Mouse (Mus musculus) heart, adult 2 months (tissue): ENCODE results near the gene Vwa1. TPM values are rescaled to one million over a fixed set of nuclear protein-coding genes. Genes with fewer than 3 reads are reported as not detected.

ENCODE experiments used
- DNase-seq, 2 experiments: peaks; one replicate each; pipeline ENCODE4 v3.0.0; 2021
- H3K27ac ChIP-seq: fragments of 200-600 bp; 2 replicates; pipeline ENCODE4 v1.8.1; 2022
- H3K27me3 ChIP-seq: fragments of 200-500 bp; 2 replicates; pipeline ENCODE4 v1.6.1; 2012; ENCODE audit warnings: mild to moderate bottlenecking, low read length, inconsistent platforms, mixed read lengths; ENCODE audit not compliant: control insufficient read depth, insufficient read depth
- H3K36me3 ChIP-seq: fragments of 200-500 bp; 2 replicates; pipeline ENCODE4 v1.6.1; 2012; ENCODE audit warnings: low read length, inconsistent platforms; ENCODE audit not compliant: control insufficient read depth, insufficient read depth
- H3K4me1 ChIP-seq: fragments of 200-500 bp; 2 replicates; pipeline ENCODE4 v1.6.1; 2011; ENCODE audit warnings: low read length; ENCODE audit not compliant: control insufficient read depth, insufficient read depth
- H3K4me3 ChIP-seq: fragments of 200-600 bp; 2 replicates; pipeline ENCODE4 v1.8.1; 2022
- H3K79me2 ChIP-seq: fragments of 200-500 bp; replicated peaks from 2 replicates; pipeline ENCODE4 v1.6.1; 2012; ENCODE audit warnings: mild to moderate bottlenecking, inconsistent platforms, low read length, moderate library complexity, mixed read lengths; ENCODE audit not compliant: control insufficient read depth, insufficient read depth
- H3K9ac ChIP-seq: fragments of 200-500 bp; 2 replicates; pipeline ENCODE4 v1.6.1; 2012; ENCODE audit warnings: low read depth, mild to moderate bottlenecking, control low read depth, inconsistent platforms, low read length, mixed read lengths
- CTCF ChIP-seq: fragments of 200-600 bp; IDR thresholded peaks from 2 replicates; pipeline ENCODE4 v1.8.1; 2022; ENCODE audit warnings: antibody characterized with exemption, mild to moderate bottlenecking, moderate library complexity
- EP300 ChIP-seq: fragments of 200-500 bp; IDR thresholded peaks from 2 replicates; pipeline ENCODE4 v1.6.1; 2011; ENCODE audit warnings: low read depth, low read length, control low read depth; ENCODE audit not compliant: insufficient read depth
- WGBS: fragments of 180-500 bp; shearing (Covaris S2); methylation state at CpG from one replicate; pipeline ENCODE4 v1.1.7; 2018; 5-methylcytosine and 5-hydroxymethylcytosine counted together
- intact Hi-C: fragments of 180-260 bp; cut with DNase I; formaldehyde crosslinking; loops from one replicate; pipeline ENCODE4 v1.15.1; 2025
- microRNA-seq, 2 experiments: library from miRNA; unstranded; fragments of <30 nt; microRNA quantifications; one replicate each; pipeline ENCODE4 v1.2.0; 2021
- polyA plus RNA-seq: library from polyadenylated mRNA; depleted of rRNA; stranded (reverse); fragments of >200 nt; gene quantifications from 2 replicates; pipeline ENCODE4 v1.2.3, GENCODE M21; 2012; rRNA removed
- total RNA-seq, 2 experiments: library from RNA; stranded (reverse); gene quantifications; 2 replicates each; pipeline ENCODE4 v1.2.3; 2021

The Vwa1 gene
- total and polyA plus RNA-seq, 3 experiments = 6.4 to 14.4 (median 9.8) TPM

DNA sequence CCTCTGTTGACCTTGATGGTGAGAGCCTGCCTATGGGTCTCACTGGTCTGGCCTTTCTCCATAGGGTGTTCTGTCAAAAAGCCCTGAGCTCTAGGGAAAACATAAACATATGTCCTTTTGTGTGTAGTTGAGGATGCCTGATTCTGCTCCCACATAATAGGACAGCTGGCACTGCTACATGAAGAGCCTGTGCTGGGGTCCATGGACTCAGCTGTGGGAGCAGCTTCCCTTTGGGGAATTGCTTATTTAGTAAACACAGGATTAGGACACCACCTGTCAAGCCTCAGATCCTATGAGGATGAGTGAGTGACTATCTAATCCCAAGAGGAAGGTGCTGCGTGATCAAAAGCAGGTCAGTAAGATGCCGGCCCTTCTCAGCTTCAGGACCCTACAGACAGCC is 46.5 kb downstream of the Vwa1 start:
- no peaks in the 10 kb centered on the region for H3K36me3 ChIP-seq
- 94% methylated on average over 2 of the region's 2 CpGs for WGBS
- H3K4me1 ChIP-seq = no peaks in the 10 kb centered on the region
- no peak for TF ChIP-seq CTCF
- no peak overlapping the region for H3K4me3 ChIP-seq
- intact Hi-C loops = no loop called here
- no peaks in the 10 kb centered on the region for H3K79me2 ChIP-seq
- DNase-seq = no peak
- no peak overlapping the region for H3K27ac ChIP-seq
- H3K27me3 ChIP-seq = no peaks in the 10 kb centered on the region
- no peak overlapping the region for H3K9ac ChIP-seq

DNA sequence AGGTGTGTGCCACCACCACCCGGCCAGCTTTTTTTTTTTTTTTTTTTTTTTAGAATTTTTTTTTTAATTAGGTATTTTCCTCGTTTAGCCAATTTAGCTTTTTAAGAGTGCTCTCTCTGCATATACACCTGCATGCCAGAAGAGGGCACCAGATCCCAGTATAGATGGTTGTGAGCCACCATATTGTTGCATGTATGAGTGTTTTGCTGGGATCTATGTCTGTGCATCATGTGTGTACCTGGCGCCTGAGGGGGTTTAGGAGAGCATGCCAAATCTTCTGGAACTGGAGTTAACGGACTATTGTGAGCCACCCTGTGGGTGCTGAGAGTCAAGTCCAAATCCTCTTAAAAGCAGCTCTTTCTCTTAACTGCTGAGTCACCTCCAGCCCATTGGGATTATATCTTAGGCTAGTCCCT is 52.8 kb downstream of the Vwa1 start:
- H3K4me1 ChIP-seq = no peaks in the 10 kb centered on the region
- intact Hi-C loops = loop anchor here (1.0 kb wide), 1 partner anchor 48 kb away; no protein-coding TSS in a partner anchor
- 52% methylated on average over 4 of the region's 4 CpGs for whole genome bisulfite sequencing
- no peak for TF ChIP-seq EP300
- TF ChIP-seq CTCF = peak; percentile 74
- H3K4me3 ChIP-seq = no peak overlapping the region
- H3K79me2 ChIP-seq = no peaks in the 10 kb centered on the region
- H3K9ac ChIP-seq = no peak overlapping the region
- H3K27ac ChIP-seq = no peak overlapping the region
- H3K36me3 ChIP-seq = 0 out of 2 replicates have a peak, but pooled peaks cover 2% of the 10 kb centered on the region
- peak; percentile 32 to 36 for DNase-seq
- H3K27me3 ChIP-seq = no peaks in the 10 kb centered on the region

Small RNA genes within 50 kb of the gene (microRNA-seq; reads per million reads assigned to microRNA genes)
- gene Gm27743 = 0 reads per million in 2 experiments

Other genes starting within 250 kb of the Vwa1 start
- 10 to 100 TPM; 28.4 to 33.2 TPM for gene Nadk, start 212.3 kb downstream of the Vwa1 start, total RNA-seq
- gene Nadk, start 212.3 kb downstream of the Vwa1 start, polyA plus RNA-seq = 42.0 and 49.5 TPM in 2 replicates
- 1 to 10 TPM; 6.3 to 8.2 TPM for gene Slc35e2, start 173.3 kb downstream of the Vwa1 start, total RNA-seq
- 4.1 and 7.2 TPM in 2 replicates for gene Slc35e2, start 173.3 kb downstream of the Vwa1 start, polyA plus RNA-seq
- 10 to 100 TPM; 29.3 to 30.2 TPM for gene Cdk11b, start 149.8 kb downstream of the Vwa1 start, total RNA-seq
- 17.4 and 20.5 TPM in 2 replicates for gene Cdk11b, start 149.8 kb downstream of the Vwa1 start, polyA plus RNA-seq
- gene Gm10563, start 129.3 kb downstream of the Vwa1 start, total RNA-seq = not detected
- gene Gm10563, start 129.3 kb downstream of the Vwa1 start, polyA plus RNA-seq = not detected in 2 replicates
- gene Mmp23, start 121.3 kb downstream of the Vwa1 start, total RNA-seq = 1 to 10 TPM; 7.3 to 7.5 TPM
- gene Mmp23, start 121.3 kb downstream of the Vwa1 start, polyA plus RNA-seq = 20.7 and 27.0 TPM in 2 replicates
- gene Mib2, start 105.5 kb downstream of the Vwa1 start, total RNA-seq = 10 to 100 TPM; 24.9 to 25.7 TPM
- gene Mib2, start 105.5 kb downstream of the Vwa1 start, polyA plus RNA-seq = 35.8 and 38.2 TPM in 2 replicates
- 1 to 10 TPM; 1.2 to 1.5 TPM for gene Fndc10, start 80.4 kb downstream of the Vwa1 start, total RNA-seq
- 3.5 and 3.9 TPM in 2 replicates for gene Fndc10, start 80.4 kb downstream of the Vwa1 start, polyA plus RNA-seq
- gene Ssu72, start 69.9 kb downstream of the Vwa1 start, total RNA-seq = 10 to 100 TPM; 43.6 to 51.6 TPM
- gene Ssu72, start 69.9 kb downstream of the Vwa1 start, polyA plus RNA-seq = 51.7 and 60.9 TPM in 2 replicates
- gene Tmem240, start 39.9 kb downstream of the Vwa1 start, total RNA-seq = under 1 TPM; 0.26 to 0.32 TPM
- gene Tmem240, start 39.9 kb downstream of the Vwa1 start, polyA plus RNA-seq = 0.33 and 0.59 TPM in 2 replicates
- gene Atad3a, start 13.6 kb downstream of the Vwa1 start, total RNA-seq = 10 to 100 TPM; 42.3 to 47.7 TPM
- 83.7 and 85.4 TPM in 2 replicates for gene Atad3a, start 13.6 kb downstream of the Vwa1 start, polyA plus RNA-seq
- 1 to 10 TPM in 1 of 2 experiments, under 1 TPM in 1; 0.84 to 1.1 TPM for gene Tmem88b, start 11.2 kb upstream of the Vwa1 start, total RNA-seq
- 0.96 and 2.0 TPM in 2 replicates for gene Tmem88b, start 11.2 kb upstream of the Vwa1 start, polyA plus RNA-seq
- not detected for gene Ankrd65, start 15.7 kb upstream of the Vwa1 start, total RNA-seq
- gene Ankrd65, start 15.7 kb upstream of the Vwa1 start, polyA plus RNA-seq = 0.41 TPM in 1 of 2 replicates, not detected in the other
- 10 to 100 TPM; 69.9 to 77.9 TPM for gene Mrpl20, start 28.2 kb upstream of the Vwa1 start, total RNA-seq
- 49.6 and 50.7 TPM in 2 replicates for gene Mrpl20, start 28.2 kb upstream of the Vwa1 start, polyA plus RNA-seq
- 10 to 100 TPM; 26.6 to 27.4 TPM for gene Ccnl2, start 37.8 kb upstream of the Vwa1 start, total RNA-seq
- gene Ccnl2, start 37.8 kb upstream of the Vwa1 start, polyA plus RNA-seq = 46.0 and 69.4 TPM in 2 replicates
- 100 to 1,000 TPM in 1 of 2 experiments, 10 to 100 TPM in 1; 99.2 to 117 TPM for gene Aurkaip1, start 56.6 kb upstream of the Vwa1 start, total RNA-seq
- gene Aurkaip1, start 56.6 kb upstream of the Vwa1 start, polyA plus RNA-seq = 106 and 125 TPM in 2 replicates
- gene Mxra8, start 65.0 kb upstream of the Vwa1 start, total RNA-seq = 10 to 100 TPM; 26.7 to 31.9 TPM
- gene Mxra8, start 65.0 kb upstream of the Vwa1 start, polyA plus RNA-seq = 84.7 and 118 TPM in 2 replicates
- 10 to 100 TPM; 46.3 to 47.3 TPM for gene Dvl1, start 72.7 kb upstream of the Vwa1 start, total RNA-seq
- gene Dvl1, start 72.7 kb upstream of the Vwa1 start, polyA plus RNA-seq = 62.7 and 64.7 TPM in 2 replicates
- gene Tas1r3, start 88.7 kb upstream of the Vwa1 start, total RNA-seq = under 1 TPM; 0.13 to 0.16 TPM
- 0.32 and 0.35 TPM in 2 replicates for gene Tas1r3, start 88.7 kb upstream of the Vwa1 start, polyA plus RNA-seq
- 1 to 10 TPM; 5.1 to 6.9 TPM for gene Cptp, start 94.7 kb upstream of the Vwa1 start, total RNA-seq
- gene Cptp, start 94.7 kb upstream of the Vwa1 start, polyA plus RNA-seq = 8.9 and 12.4 TPM in 2 replicates
- 10 to 100 TPM; 15.3 to 17.4 TPM for gene Ints11, start 94.8 kb upstream of the Vwa1 start, total RNA-seq
- 15.8 and 23.2 TPM in 2 replicates for gene Ints11, start 94.8 kb upstream of the Vwa1 start, polyA plus RNA-seq
- 10 to 100 TPM in 1 of 2 experiments, 1 to 10 TPM in 1; 9.4 to 10.1 TPM for gene Pusl1, start 117.1 kb upstream of the Vwa1 start, total RNA-seq
- 19.9 and 31.3 TPM in 2 replicates for gene Pusl1, start 117.1 kb upstream of the Vwa1 start, polyA plus RNA-seq
- gene Acap3, start 117.1 kb upstream of the Vwa1 start, total RNA-seq = 10 to 100 TPM in 1 of 2 experiments, 1 to 10 TPM in 1; 9.7 to 11.3 TPM
- 19.2 and 20.0 TPM in 2 replicates for gene Acap3, start 117.1 kb upstream of the Vwa1 start, polyA plus RNA-seq
- 10 to 100 TPM; 55.8 to 56.7 TPM for gene Ube2j2, start 169.1 kb upstream of the Vwa1 start, total RNA-seq
- gene Ube2j2, start 169.1 kb upstream of the Vwa1 start, polyA plus RNA-seq = 29.7 and 35.3 TPM in 2 replicates
- gene C1qtnf12, start 187.6 kb upstream of the Vwa1 start, total RNA-seq = 10 to 100 TPM; 16.6 to 17.9 TPM
- 17.2 and 21.8 TPM in 2 replicates for gene C1qtnf12, start 187.6 kb upstream of the Vwa1 start, polyA plus RNA-seq
- gene B3galt6, start 218.0 kb upstream of the Vwa1 start, total RNA-seq = 1 to 10 TPM; 2.5 to 3.0 TPM
- 2.7 and 3.6 TPM in 2 replicates for gene B3galt6, start 218.0 kb upstream of the Vwa1 start, polyA plus RNA-seq
- gene Sdf4, start 218.2 kb upstream of the Vwa1 start, total RNA-seq = 10 to 100 TPM; 79.2 to 91.0 TPM
- gene Sdf4, start 218.2 kb upstream of the Vwa1 start, polyA plus RNA-seq = 23.7 and 37.1 TPM in 2 replicates
- not detected for gene Tnfrsf4, start 239.1 kb upstream of the Vwa1 start, total RNA-seq
- 1.1 and 1.4 TPM in 2 replicates for gene Tnfrsf4, start 239.1 kb upstream of the Vwa1 start, polyA plus RNA-seq